Mouse (Mus musculus) liver, embryonic 14.5 days (tissue): ENCODE data around the gene Slc22a27.
"Not testable (repeated sequence)": the region's sequence is repeated elsewhere in the genome, so short reads cannot be mapped to it uniquely, and the experiment has no call there.

ENCODE experiments used
- CTCF ChIP-seq: IDR thresholded peaks from 2 replicates; pipeline ENCODE4 v1.5.1; 2016; ENCODE audit warnings: antibody characterized with exemption, low read depth, control low read depth
- EP300 ChIP-seq: IDR thresholded peaks from 2 replicates; pipeline ENCODE4 v1.6.1; 2016; ENCODE audit warnings: antibody characterized with exemption, low read depth

- not testable (repeated sequence) for TF ChIP-seq EP300, CTCF
Observed at GRCm38 (mm10) chr19:8009086-8009485, 43.3 kb upstream of the Slc22a27 start.
